Mouse (Mus musculus): ENCODE data around the gene Cfap298.

- TF ChIP-seq POLR2A (IDR thresholded peaks at IDR 0.05; ENCODE audit: extremely low read depth, insufficient read depth, low read length) (no peak), CTCF (IDR thresholded peaks at IDR 0.05; ENCODE audit: extremely low read depth, insufficient read depth, low read length) (no peak)
Observed at GRCm38 (mm10) chr16:90924606-90925370, 10.1 kb downstream of the Cfap298 start.

All from cortical plate, adult 2 months (tissue).